Mouse (Mus musculus) myocyte (in vitro differentiated cells): ENCODE results near the gene Cnpy2. TPM values are rescaled to one million over a fixed set of nuclear protein-coding genes. Genes with fewer than 3 reads are reported as not detected.
A peak's percentile ranks its signal among the peaks of the same experiment; 100 is the strongest.

ENCODE experiments used
- H3K27me3 ChIP-seq: one replicate; pipeline ENCODE4 v1.6.1; 2011; ENCODE audit not compliant: control insufficient read depth, insufficient read depth, insufficient read length
- H3K36me3 ChIP-seq: one replicate; pipeline ENCODE4 v1.6.1; 2011; ENCODE audit not compliant: control insufficient read depth, insufficient read depth
- H3K4me2 ChIP-seq: one replicate; pipeline ENCODE4 v1.6.1; 2011; ENCODE audit warnings: low read depth, control low read depth
- H3K4me3 ChIP-seq: one replicate; pipeline ENCODE4 v1.5.1; 2011; ENCODE audit warnings: mild to moderate bottlenecking, control low read depth, moderate library complexity
- H3K79me2 ChIP-seq: one replicate; pipeline ENCODE4 v1.6.1; 2011; ENCODE audit not compliant: control insufficient read depth, insufficient read depth
- H3ac ChIP-seq: one replicate; pipeline ENCODE4 v1.6.1; 2011; ENCODE audit not compliant: control insufficient read depth, insufficient read length
- CEBPB ChIP-seq: IDR thresholded peaks from 2 replicates; pipeline ENCODE4 v1.6.1; 2011; ENCODE audit warnings: mild to moderate bottlenecking, moderate library complexity; ENCODE audit not compliant: poor library complexity, insufficient read depth, severe bottlenecking
- E2F4 ChIP-seq: IDR thresholded peaks from one replicate; pipeline ENCODE4 v1.6.1; 2011; ENCODE audit warnings: mild to moderate bottlenecking, control low read depth, moderate library complexity; ENCODE audit not compliant: insufficient read depth
- MAX ChIP-seq: IDR thresholded peaks from one replicate; pipeline ENCODE4 v1.6.1; 2011; ENCODE audit warnings: low read depth, mild to moderate bottlenecking, control low read depth
- MYOD1 ChIP-seq, 3 experiments: IDR thresholded peaks; one replicate each; pipeline ENCODE4 v1.6.1; 2011; ENCODE audit warnings: control low read depth in 2 of 3, low read depth in 2 of 3, mild to moderate bottlenecking in 2 of 3, moderate library complexity in 1 of 3; ENCODE audit not compliant: insufficient read length in 2 of 3, control insufficient read depth in 1 of 3
- MYOG ChIP-seq, 3 experiments: IDR thresholded peaks; one replicate each; pipeline ENCODE4 v1.6.1; 2011; ENCODE audit warnings: control low read depth in 2 of 3, low read depth in 2 of 3, mild to moderate bottlenecking in 2 of 3; ENCODE audit not compliant: insufficient read length in 2 of 3, control insufficient read depth in 1 of 3, insufficient read depth in 1 of 3
- POLR2A ChIP-seq: IDR thresholded peaks from one replicate; pipeline ENCODE4 v1.6.1; 2011; ENCODE audit warnings: low read depth, mild to moderate bottlenecking, control low read depth, moderate library complexity; ENCODE audit not compliant: insufficient read length
- POLR2AphosphoS2 ChIP-seq: IDR thresholded peaks from one replicate; pipeline ENCODE4 v1.6.1; 2011; ENCODE audit warnings: low read depth, control low read depth; ENCODE audit not compliant: insufficient read length
- REST ChIP-seq: IDR thresholded peaks from one replicate; pipeline ENCODE4 v1.6.1; 2011; ENCODE audit warnings: mild to moderate bottlenecking, control low read depth, moderate library complexity; ENCODE audit not compliant: insufficient read depth, insufficient read length
- SRF ChIP-seq: IDR thresholded peaks from one replicate; pipeline ENCODE4 v1.6.1; 2011; ENCODE audit warnings: low read depth; ENCODE audit not compliant: control insufficient read depth, insufficient read length
- TCF12 ChIP-seq: IDR thresholded peaks from one replicate; pipeline ENCODE4 v1.6.1; 2011; ENCODE audit warnings: mild to moderate bottlenecking, control low read depth; ENCODE audit not compliant: poor library complexity, insufficient read depth, severe bottlenecking
- TCF3 ChIP-seq: IDR thresholded peaks from one replicate; pipeline ENCODE4 v1.6.1; 2011; ENCODE audit warnings: low read depth, control low read depth; ENCODE audit not compliant: insufficient read length
- USF1 ChIP-seq: IDR thresholded peaks from one replicate; pipeline ENCODE4 v1.6.1; 2011; ENCODE audit warnings: low read depth, mild to moderate bottlenecking, control low read depth, moderate library complexity
- polyA plus RNA-seq: library from polyadenylated mRNA; unstranded; fragments of >200 nt; fragmentation: generic; extraction: Trizol; gene quantifications from one replicate; pipeline ENCODE4 v1.2.1, GENCODE M21; 2012; ENCODE audit warnings: missing spikeins

Cnpy2 gene
- polyA plus RNA-seq, 1 experiment = 91.8 TPM

DNA sequence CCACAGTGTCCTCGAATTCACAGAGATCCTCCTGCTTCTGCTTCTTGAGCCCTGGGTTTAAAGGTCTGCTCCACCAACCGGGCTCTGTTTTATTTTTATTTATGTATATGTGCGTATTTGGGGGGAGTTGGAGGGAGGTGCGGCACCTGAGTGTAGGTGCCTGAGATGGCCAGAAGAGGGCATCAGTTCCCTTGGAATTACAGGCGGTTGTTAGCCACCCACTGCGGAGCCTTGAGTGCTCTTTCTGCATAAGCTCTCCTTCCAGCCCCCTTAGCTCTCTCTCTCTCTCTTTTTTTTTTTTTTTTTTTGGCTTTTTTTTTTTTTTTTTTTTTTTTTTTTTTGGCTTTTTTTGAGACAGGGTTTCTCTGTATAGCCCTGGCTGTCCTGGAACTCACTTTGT, 52.1 kb downstream of the Cnpy2 start:
- H3K4me3 ChIP-seq = no peak overlapping the region
- H3K79me2 ChIP-seq = peaks cover 20% of the 10 kb centered on the region
- no peaks in the 10 kb centered on the region for H3K27me3 ChIP-seq
- no peak for TF ChIP-seq SRF
- TF ChIP-seq POLR2AphosphoS2 = no peak
- TF ChIP-seq REST = no peak
- no peak for TF ChIP-seq MYOG (IDR thresholded peaks at IDR 0.05; ENCODE audit: control insufficient read depth in 1 of 3, insufficient read depth in 1 of 3, insufficient read length in 2 of 3, low read depth in 2 of 3)
- no peak for TF ChIP-seq POLR2A
- TF ChIP-seq TCF3 = no peak
- no peak for TF ChIP-seq CEBPB
- no peak for TF ChIP-seq TCF12
- TF ChIP-seq E2F4 = no peak
- no peak for TF ChIP-seq USF1
- no peak for TF ChIP-seq MYOD1 (IDR thresholded peaks at IDR 0.05; ENCODE audit: control insufficient read depth in 1 of 3, insufficient read length in 2 of 3, low read depth in 2 of 3)
- no peak for TF ChIP-seq MAX
- H3K4me2 ChIP-seq = no peak overlapping the region
- H3ac ChIP-seq = no peak overlapping the region
- peaks cover 3% of the 10 kb centered on the region for H3K36me3 ChIP-seq

DNA sequence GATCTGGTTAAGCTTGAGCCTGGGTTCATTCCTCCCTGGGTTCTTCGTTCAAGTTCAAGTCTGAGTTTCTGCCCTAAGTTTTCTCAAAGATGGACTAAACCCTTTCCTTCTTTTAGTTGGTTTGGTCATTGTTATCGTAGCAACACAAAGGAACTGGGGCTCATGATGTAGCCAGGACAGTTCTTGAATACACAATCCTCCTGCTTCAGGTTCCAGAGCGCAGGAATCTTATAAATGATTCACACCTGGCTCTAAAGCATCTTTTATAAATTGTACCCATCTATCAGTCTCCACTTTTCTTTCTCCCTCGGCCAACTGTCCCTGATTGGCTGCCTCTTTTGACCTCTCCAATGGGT, 53.8 kb downstream of the Cnpy2 start:
- Histone ChIP-seq H3K27me3 (no peaks in the 10 kb centered on the region), H3K4me2 (peak overlapping the region; percentile 97), H3K79me2 (peaks cover 27% of the 10 kb centered on the region), H3K36me3 (peaks cover 18% of the 10 kb centered on the region), H3ac (peak overlapping the region; percentile 35), H3K4me3 (peak overlapping the region; percentile 56)
- TF ChIP-seq TCF3 = no peak
- TF ChIP-seq MYOG (IDR thresholded peaks at IDR 0.05; ENCODE audit: control insufficient read depth in 1 of 3, insufficient read depth in 1 of 3, insufficient read length in 2 of 3, low read depth in 2 of 3) = no peak
- TF ChIP-seq REST = no peak
- TF ChIP-seq SRF = no peak
- TF ChIP-seq POLR2A = no peak
- TF ChIP-seq TCF12 = no peak
- no peak for TF ChIP-seq MYOD1 (IDR thresholded peaks at IDR 0.05; ENCODE audit: control insufficient read depth in 1 of 3, insufficient read length in 2 of 3, low read depth in 2 of 3)
- no peak for TF ChIP-seq E2F4
- TF ChIP-seq CEBPB = no peak
- TF ChIP-seq USF1 = no peak
- no peak for TF ChIP-seq POLR2AphosphoS2
- no peak for TF ChIP-seq MAX

- peaks cover 27% of the 10 kb centered on the region for H3K79me2 ChIP-seq
- H3K27me3 ChIP-seq = no peaks in the 10 kb centered on the region
- H3K36me3 ChIP-seq = peaks cover 18% of the 10 kb centered on the region
- TF ChIP-seq POLR2AphosphoS2 (peak; percentile 87), REST (no peak), CEBPB (no peak), TCF3 (no peak), POLR2A (peak; percentile 74), TCF12 (no peak), MYOD1 (IDR thresholded peaks at IDR 0.05; ENCODE audit: control insufficient read depth in 1 of 3, insufficient read length in 2 of 3, low read depth in 2 of 3) (no peak), E2F4 (peak; percentile 18), USF1 (no peak), MYOG (IDR thresholded peaks at IDR 0.05; ENCODE audit: control insufficient read depth in 1 of 3, insufficient read depth in 1 of 3, insufficient read length in 2 of 3, low read depth in 2 of 3) (peak in 1 of 3 experiments; percentile 32)
- H3K4me3 ChIP-seq = peak within 1 kb of the TSS; percentile 56
- peak within 1 kb of the TSS; percentile 35 for H3ac ChIP-seq
- H3K4me2 ChIP-seq = peak within 1 kb of the TSS; percentile 97
These were observed 54.4 kb downstream of the Cnpy2 start, which contains the start of gene Ankrd52 for GRCm38 (mm10) chr10:128376455-128377211. Ankrd52 (plus strand) TSS chr10:128377115.

Other genes with a start within 250 kb of the Cnpy2 start
- 3,270 TPM for gene Atp5b, start 239.2 kb upstream of the Cnpy2 start, polyA plus RNA-seq
- 12.7 TPM for gene Baz2a, start 230.9 kb upstream of the Cnpy2 start, polyA plus RNA-seq
- 97.3 TPM for gene Rbms2, start 142.2 kb upstream of the Cnpy2 start, polyA plus RNA-seq
- 1.1 TPM for gene Gls2, start 128.0 kb upstream of the Cnpy2 start, polyA plus RNA-seq
- 21.8 TPM for gene Spryd4, start 110.7 kb upstream of the Cnpy2 start, polyA plus RNA-seq
- not detected for gene Mip, start 96.6 kb upstream of the Cnpy2 start, polyA plus RNA-seq
- 4.9 TPM for gene Timeless, start 90.4 kb upstream of the Cnpy2 start, polyA plus RNA-seq
- gene Apon, start 68.4 kb upstream of the Cnpy2 start, polyA plus RNA-seq = 0.06 TPM
- gene Apof, start 53.8 kb upstream of the Cnpy2 start, polyA plus RNA-seq = not detected
- gene Stat2, start 51.9 kb upstream of the Cnpy2 start, polyA plus RNA-seq = 7.5 TPM
- 0.24 TPM for gene Il23a, start 23.7 kb upstream of the Cnpy2 start, polyA plus RNA-seq
- gene Pan2, start 19.1 kb upstream of the Cnpy2 start, polyA plus RNA-seq = 6.2 TPM
- gene Cs, start 15.3 kb downstream of the Cnpy2 start, polyA plus RNA-seq = 253 TPM
- gene Coq10a, start 46.5 kb downstream of the Cnpy2 start, polyA plus RNA-seq = 61.2 TPM
- 30.8 TPM for gene Ankrd52, start 54.7 kb downstream of the Cnpy2 start, polyA plus RNA-seq
- gene Slc39a5, start 78.8 kb downstream of the Cnpy2 start, polyA plus RNA-seq = not detected
- 115 TPM for gene Nabp2, start 89.0 kb downstream of the Cnpy2 start, polyA plus RNA-seq
- gene Rnf41, start 89.2 kb downstream of the Cnpy2 start, polyA plus RNA-seq = 35.2 TPM
- gene Smarcc2, start 136.8 kb downstream of the Cnpy2 start, polyA plus RNA-seq = 52.5 TPM
- gene Myl6, start 171.7 kb downstream of the Cnpy2 start, polyA plus RNA-seq = 2,234 TPM
- 734 TPM for gene Myl6b, start 176.2 kb downstream of the Cnpy2 start, polyA plus RNA-seq
- 166 TPM for gene Esyt1, start 203.4 kb downstream of the Cnpy2 start, polyA plus RNA-seq
- gene Zc3h10, start 225.3 kb downstream of the Cnpy2 start, polyA plus RNA-seq = 13.8 TPM
- gene Rpl41, start 226.8 kb downstream of the Cnpy2 start, polyA plus RNA-seq = 12,553 TPM
- gene Pa2g4, start 243.5 kb downstream of the Cnpy2 start, polyA plus RNA-seq = 127 TPM